Mouse (Mus musculus): ENCODE results near the gene Cnot6. TPM values are rescaled to one million over a fixed set of nuclear protein-coding genes. Genes with fewer than 3 reads are reported as not detected.
A peak's percentile ranks its signal among the peaks of the same experiment; 100 is the strongest.

Cnot6 gene
- polyA plus RNA-seq, 1 experiment, result 3.4 TPM

- TF ChIP-seq GATA1 (IDR thresholded peaks at IDR 0.05; ENCODE audit: borderline replicate concordance, low read length) (no peak), FLI1 (IDR thresholded peaks at IDR 0.05; ENCODE audit: low read length) (no peak)
- no peak overlapping the region for H3K4me3 ChIP-seq (replicated peaks)
- H3K36me3 ChIP-seq (replicated peaks; ENCODE audit: low read length), result no peaks in the 10 kb centered on the region
- no peaks in the 10 kb centered on the region for H3K27me3 ChIP-seq (replicated peaks)
- peaks cover 41% of the 10 kb centered on the region for H3K4me1 ChIP-seq
- no peaks in the 10 kb centered on the region for H3K9me3 ChIP-seq
These were observed 7.1 kb upstream of the Cnot6 start for GRCm38 (mm10) chr11:49719466-49720151.

- no peaks in the 10 kb centered on the region for H3K9me3 ChIP-seq
- peaks cover 5% of the 10 kb centered on the region for H3K36me3 ChIP-seq (replicated peaks; ENCODE audit: low read length)
- TF ChIP-seq GATA1 (IDR thresholded peaks at IDR 0.05; ENCODE audit: borderline replicate concordance, low read length) (no peak), FLI1 (IDR thresholded peaks at IDR 0.05; ENCODE audit: low read length) (no peak)
- peak overlapping the region; percentile 99 for H3K4me3 ChIP-seq (replicated peaks)
- H3K27me3 ChIP-seq (replicated peaks), result no peaks in the 10 kb centered on the region
- peaks cover 37% of the 10 kb centered on the region for H3K4me1 ChIP-seq
These were observed 1.1 kb upstream of the Cnot6 start for GRCm38 (mm10) chr11:49713336-49714334.

- Histone ChIP-seq H3K4me1 (peaks cover 50% of the 10 kb centered on the region), H3K27me3 (replicated peaks) (no peaks in the 10 kb centered on the region), H3K4me3 (replicated peaks) (peak overlapping the region; percentile 99), H3K36me3 (replicated peaks; ENCODE audit: low read length) (peaks cover 19% of the 10 kb centered on the region), H3K9me3 (no peaks in the 10 kb centered on the region)
- TF ChIP-seq FLI1 (IDR thresholded peaks at IDR 0.05; ENCODE audit: low read length), result no peak
- TF ChIP-seq GATA1 (IDR thresholded peaks at IDR 0.05; ENCODE audit: borderline replicate concordance, low read length), result no peak
These were observed 455 bp downstream of the Cnot6 start for GRCm38 (mm10) chr11:49711981-49712554.

GRCm38 (mm10) chr11:49710664-49711063 lies 1.9 kb downstream of the Cnot6 start:
- peaks cover 32% of the 10 kb centered on the region for H3K36me3 ChIP-seq (replicated peaks; ENCODE audit: low read length)
- TF ChIP-seq GATA1 (IDR thresholded peaks at IDR 0.05; ENCODE audit: borderline replicate concordance, low read length), result no peak
- TF ChIP-seq FLI1 (IDR thresholded peaks at IDR 0.05; ENCODE audit: low read length), result no peak
- H3K4me3 ChIP-seq (replicated peaks), result no peak overlapping the region
- H3K4me1 ChIP-seq, result peaks cover 58% of the 10 kb centered on the region
- H3K9me3 ChIP-seq, result no peaks in the 10 kb centered on the region
- no peaks in the 10 kb centered on the region for H3K27me3 ChIP-seq (replicated peaks)

GRCm38 (mm10) chr11:49707834-49708233 lies 4.7 kb downstream of the Cnot6 start:
- H3K4me1 ChIP-seq, result peaks cover 64% of the 10 kb centered on the region

GRCm38 (mm10) chr11:49704804-49705203 lies 7.7 kb downstream of the Cnot6 start:
- TF ChIP-seq GATA1 (IDR thresholded peaks at IDR 0.05; ENCODE audit: borderline replicate concordance, low read length), result no peak
- TF ChIP-seq FLI1 (IDR thresholded peaks at IDR 0.05; ENCODE audit: low read length), result no peak
- H3K4me1 ChIP-seq, result peaks cover 61% of the 10 kb centered on the region
- no peaks in the 10 kb centered on the region for H3K27me3 ChIP-seq (replicated peaks)
- no peak overlapping the region for H3K4me3 ChIP-seq (replicated peaks)
- no peaks in the 10 kb centered on the region for H3K9me3 ChIP-seq
- peaks cover 82% of the 10 kb centered on the region for H3K36me3 ChIP-seq (replicated peaks; ENCODE audit: low read length)

More at GRCm38 (mm10) chr11:49707834-49708233, 4.7 kb downstream of the Cnot6 start:
- H3K27me3 ChIP-seq (replicated peaks), result no peaks in the 10 kb centered on the region
- no peak for TF ChIP-seq FLI1 (IDR thresholded peaks at IDR 0.05; ENCODE audit: low read length)
- no peak for TF ChIP-seq GATA1 (IDR thresholded peaks at IDR 0.05; ENCODE audit: borderline replicate concordance, low read length)
- H3K36me3 ChIP-seq (replicated peaks; ENCODE audit: low read length), result peaks cover 55% of the 10 kb centered on the region
- no peak overlapping the region for H3K4me3 ChIP-seq (replicated peaks)
- H3K9me3 ChIP-seq, result no peaks in the 10 kb centered on the region

GRCm38 (mm10) chr11:49702014-49702413 lies 10.5 kb downstream of the Cnot6 start:
- no peaks in the 10 kb centered on the region for H3K27me3 ChIP-seq (replicated peaks)
- peaks cover 86% of the 10 kb centered on the region for H3K36me3 ChIP-seq (replicated peaks; ENCODE audit: low read length)
- TF ChIP-seq GATA1 (IDR thresholded peaks at IDR 0.05; ENCODE audit: borderline replicate concordance, low read length) (no peak), FLI1 (IDR thresholded peaks at IDR 0.05; ENCODE audit: low read length) (no peak)
- H3K4me3 ChIP-seq (replicated peaks), result peak overlapping the region; percentile 1
- H3K4me1 ChIP-seq, result peaks cover 42% of the 10 kb centered on the region
- H3K9me3 ChIP-seq, result no peaks in the 10 kb centered on the region

GRCm38 (mm10) chr11:49699079-49699478 lies 13.4 kb downstream of the Cnot6 start:
- Histone ChIP-seq H3K4me1 (peaks cover 38% of the 10 kb centered on the region), H3K36me3 (replicated peaks; ENCODE audit: low read length) (peaks cover 81% of the 10 kb centered on the region)

GRCm38 (mm10) chr11:49697779-49698178 lies 14.7 kb downstream of the Cnot6 start:
- TF ChIP-seq GATA1 (IDR thresholded peaks at IDR 0.05; ENCODE audit: borderline replicate concordance, low read length) (no peak), FLI1 (IDR thresholded peaks at IDR 0.05; ENCODE audit: low read length) (no peak)
- Histone ChIP-seq H3K36me3 (replicated peaks; ENCODE audit: low read length) (peaks cover 82% of the 10 kb centered on the region), H3K4me1 (peaks cover 34% of the 10 kb centered on the region), H3K4me3 (replicated peaks) (no peak overlapping the region), H3K9me3 (no peaks in the 10 kb centered on the region), H3K27me3 (replicated peaks) (no peaks in the 10 kb centered on the region)

More at GRCm38 (mm10) chr11:49699079-49699478, 13.4 kb downstream of the Cnot6 start:
- no peak overlapping the region for H3K4me3 ChIP-seq (replicated peaks)
- TF ChIP-seq FLI1 (IDR thresholded peaks at IDR 0.05; ENCODE audit: low read length) (no peak), GATA1 (IDR thresholded peaks at IDR 0.05; ENCODE audit: borderline replicate concordance, low read length) (no peak)
- H3K9me3 ChIP-seq, result no peaks in the 10 kb centered on the region
- H3K27me3 ChIP-seq (replicated peaks), result no peaks in the 10 kb centered on the region

Measured in megakaryocyte, embryonic 14.5 days (primary cell).